Mouse (Mus musculus): ENCODE results near the gene Gucd1.
A peak's percentile ranks its signal among the peaks of the same experiment; 100 is the strongest.

DNA sequence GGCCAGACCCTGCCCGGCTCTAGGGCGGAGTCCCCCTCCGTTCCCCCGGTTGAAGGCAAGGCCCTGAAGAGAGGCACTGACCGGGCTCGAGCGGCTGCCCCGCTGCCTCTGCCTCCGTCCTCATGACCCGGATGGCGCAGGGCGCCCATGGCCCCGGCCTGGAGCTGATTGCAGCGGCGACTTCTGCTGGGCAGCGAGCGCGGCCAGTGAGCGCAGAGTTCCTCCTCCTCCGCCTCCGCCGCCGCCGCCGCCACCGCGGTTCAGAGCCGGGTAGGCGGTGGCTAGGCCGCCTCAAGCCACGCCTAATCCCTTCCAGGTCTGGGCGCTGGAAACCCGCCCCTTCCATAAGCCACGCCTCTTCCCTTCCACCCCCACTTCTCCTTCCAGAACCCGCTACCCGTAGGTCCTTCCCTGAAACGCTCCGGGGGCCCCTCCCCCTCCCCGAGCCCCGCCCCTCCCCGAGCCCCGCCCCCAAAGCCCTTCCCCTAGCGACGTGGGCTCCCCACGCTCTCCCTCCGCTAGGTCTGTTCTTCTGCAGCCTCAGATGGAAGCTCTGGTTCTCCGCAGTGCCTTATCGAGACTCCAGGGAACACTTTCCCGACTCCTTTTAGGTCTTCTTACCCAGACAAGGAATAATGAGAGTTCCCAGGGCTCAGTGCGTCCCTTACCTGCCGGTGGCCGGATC, 557 bp downstream of the Gucd1 start, which contains the start of gene Snrpd3:
- no peak for TF ChIP-seq CTCF (IDR thresholded peaks at IDR 0.05; ENCODE audit: borderline replicate concordance, insufficient read depth, low read length)
- TF ChIP-seq POLR2A (IDR thresholded peaks at IDR 0.05; ENCODE audit: low read depth, low read length): peak; percentile 81
